Mouse (Mus musculus): ENCODE results near the gene Kif11.

DNA sequence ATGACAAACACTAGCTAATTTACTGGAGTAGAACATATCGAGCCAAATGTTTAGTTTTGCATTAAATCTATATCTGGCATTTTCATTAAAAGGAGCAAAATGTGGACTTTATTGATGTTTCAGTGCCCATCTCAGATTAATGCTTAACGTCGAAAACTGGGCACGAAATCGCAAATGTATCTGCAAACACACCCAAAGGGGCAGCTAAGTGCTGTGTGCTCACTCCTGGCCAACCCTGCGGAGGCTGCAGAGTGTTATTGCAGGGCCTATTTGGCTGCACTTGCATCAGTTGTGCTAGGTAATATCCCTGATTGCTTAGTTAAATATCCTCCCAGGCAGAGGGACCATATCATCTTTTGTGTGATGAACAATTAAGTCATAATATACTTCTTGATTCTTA is 81.8 kb downstream of the Kif11 start:
- TF ChIP-seq CTCF (IDR thresholded peaks at IDR 0.05; ENCODE audit: extremely low read depth, insufficient read length, insufficient replicate concordance, low read depth, low read length) (no peak), POLR2A (IDR thresholded peaks at IDR 0.05; ENCODE audit: low read depth, low read length) (no peak)

Data from small intestine, adult 2 months (tissue).